Mouse (Mus musculus) embryonic fibroblast, embryonic 13.5 days (primary cell): ENCODE measurements around the gene Olfr592.

Experiments used
- CTCF ChIP-seq: IDR thresholded peaks from 2 replicates; pipeline ENCODE4 v1.5.1; 2011; ENCODE audit warnings: mild to moderate bottlenecking, control low read depth, low read length, moderate library complexity, borderline replicate concordance; ENCODE audit not compliant: insufficient read depth
- POLR2A ChIP-seq: IDR thresholded peaks from 2 replicates; pipeline ENCODE4 v1.6.1; 2011; ENCODE audit warnings: low read depth, mild to moderate bottlenecking, control low read depth, low read length, moderate library complexity

- no peak for TF ChIP-seq CTCF
- TF ChIP-seq POLR2A = no peak
These were observed 14.9 kb upstream of the Olfr592 start for GRCm38 (mm10) chr7:103169697-103170096.
